Mouse (Mus musculus): ENCODE measurements at regions not wholly inside any gene's neighbourhood (a gene's known extent, or its start where the extent isn't known, plus 50 kb on each side); places are given as distances from the start of the nearest gene placed in this dataset.

- Histone ChIP-seq H3K9me3 (no peaks in the 10 kb centered on the region), H3K27me3 (peaks cover 4% of the 10 kb centered on the region; the same call in 1 of the 2 replicates), H3K4me1 (replicated peaks) (no peaks in the 10 kb centered on the region), H3K27ac (replicated peaks) (no peak overlapping the region), H3K36me3 (no peaks in the 10 kb centered on the region), H3K4me3 (no peak overlapping the region), H3K4me2 (no peak overlapping the region), H3K9ac (no peak overlapping the region)
- 15% methylated on average over 1 of the region's 1 CpGs for WGBS
- ATAC-seq (ENCODE audit: low read depth): no peak; the same call in 1 of the 2 replicates
Observed at GRCm38 (mm10) chr19:48144129-48144528, 61.7 kb upstream of the Sorcs3 start.

All from neural tube, embryonic 13.5 days (tissue).